Mouse (Mus musculus): ENCODE measurements around the gene Cfi. TPM values are rescaled to one million over a fixed set of nuclear protein-coding genes. Genes with fewer than 3 reads are reported as not detected.

The Cfi gene
- total RNA-seq, 2 experiments from 2014 or later: not detected

- peak; percentile 91 for DNase-seq
These were observed 42.8 kb downstream of the Cfi start, which contains the start of gene Pla2g12a for GRCm38 (mm10) chr3:129878405-129879021. Gene Pla2g12a (plus strand): TSS chr3:129878606.

- DNase-seq: no peak
These were observed 43.6 kb downstream of the Cfi start for GRCm38 (mm10) chr3:129879131-129879757.

- DNase-seq: no peak
These were observed 44.2 kb downstream of the Cfi start for GRCm38 (mm10) chr3:129879913-129880312.

- DNase-seq: no peak
These were observed 45.4 kb downstream of the Cfi start for GRCm38 (mm10) chr3:129880925-129881593.

GRCm38 (mm10) chr3:129885577-129885976, 49.9 kb downstream of the Cfi start:
- DNase-seq: no peak

- DNase-seq: no peak
These were observed 50.7 kb downstream of the Cfi start for GRCm38 (mm10) chr3:129886430-129886829.

- DNase-seq: no peak
These were observed 52.3 kb downstream of the Cfi start for GRCm38 (mm10) chr3:129887779-129888517.

- DNase-seq: no peak
These were observed 56.3 kb downstream of the Cfi start for GRCm38 (mm10) chr3:129892003-129892402.

- DNase-seq: no peak
These were observed 57.5 kb downstream of the Cfi start for GRCm38 (mm10) chr3:129893143-129893542.

- DNase-seq: no peak
These were observed 60.9 kb downstream of the Cfi start for GRCm38 (mm10) chr3:129896591-129896990.

GRCm38 (mm10) chr3:129898886-129899285, 63.2 kb downstream of the Cfi start:
- DNase-seq: no peak

GRCm38 (mm10) chr3:129901271-129901809, 65.7 kb downstream of the Cfi start, which contains the start of gene Casp6:
Gene Casp6 (plus strand): TSS chr3:129901425.
- peak; percentile 60 to 69 for DNase-seq

GRCm38 (mm10) chr3:129903369-129903768, 67.7 kb downstream of the Cfi start:
- DNase-seq: no peak

GRCm38 (mm10) chr3:129903866-129904265, 68.2 kb downstream of the Cfi start:
- no peak for DNase-seq

GRCm38 (mm10) chr3:129904381-129905132, 68.9 kb downstream of the Cfi start:
- no peak for DNase-seq

GRCm38 (mm10) chr3:129912025-129912424, 76.3 kb downstream of the Cfi start:
- no peak for DNase-seq

GRCm38 (mm10) chr3:129913241-129913640, 77.6 kb downstream of the Cfi start:
- DNase-seq: no peak

- no peak for DNase-seq
These were observed 81.7 kb downstream of the Cfi start for GRCm38 (mm10) chr3:129917424-129917823.

- DNase-seq: peak; percentile 69 to 73
These were observed 82.8 kb downstream of the Cfi start for GRCm38 (mm10) chr3:129918434-129918833.

- DNase-seq: no peak
These were observed 87.9 kb downstream of the Cfi start for GRCm38 (mm10) chr3:129923581-129923980.
